Mouse (Mus musculus): ENCODE results near the gene Icosl. TPM values are rescaled to one million over a fixed set of nuclear protein-coding genes. Genes with fewer than 3 reads are reported as not detected.
"Not testable (repeated sequence)": the region's sequence is repeated elsewhere in the genome, so short reads cannot be mapped to it uniquely, and the experiment has no call there.

Gene Icosl
- polyA plus RNA-seq (2012), result 0.01 TPM in 1 of 2 replicates, not detected in the other

- Histone ChIP-seq H3K4me3 (replicated peaks) (peak within 1 kb of the TSS; percentile 58), H3K9me3 (ENCODE audit: control insufficient read depth, low read length) (no peaks in the 10 kb centered on the region), H3K4me1 (ENCODE audit: control insufficient read depth) (no peaks in the 10 kb centered on the region), H3K27me3 (ENCODE audit: control insufficient read depth) (peaks cover 45% of the 10 kb centered on the region), H3K36me3 (ENCODE audit: control insufficient read depth) (no peaks in the 10 kb centered on the region; the same call in 1 of the 2 replicates)
- TF ChIP-seq GATA1 (IDR thresholded peaks at IDR 0.05; ENCODE audit: low read length) (no peak), TAL1 (IDR thresholded peaks at IDR 0.05; ENCODE audit: low read length) (no peak)
These were observed at the start of gene Icosl for GRCm38 (mm10) chr10:78069101-78070011. TSS of gene Icosl (plus strand) at chr10:78069302.

GRCm38 (mm10) chr10:78019984-78020383, 49.1 kb upstream of the Icosl start:
- H3K36me3 ChIP-seq (ENCODE audit: control insufficient read depth); H3K4me3 ChIP-seq (replicated peaks); H3K9me3 ChIP-seq (ENCODE audit: control insufficient read depth, low read length): not testable (repeated sequence)
- H3K27me3 ChIP-seq (ENCODE audit: control insufficient read depth), result peaks cover 15% of the 10 kb centered on the region
- H3K4me1 ChIP-seq (ENCODE audit: control insufficient read depth), result peaks cover 16% of the 10 kb centered on the region

DNA sequence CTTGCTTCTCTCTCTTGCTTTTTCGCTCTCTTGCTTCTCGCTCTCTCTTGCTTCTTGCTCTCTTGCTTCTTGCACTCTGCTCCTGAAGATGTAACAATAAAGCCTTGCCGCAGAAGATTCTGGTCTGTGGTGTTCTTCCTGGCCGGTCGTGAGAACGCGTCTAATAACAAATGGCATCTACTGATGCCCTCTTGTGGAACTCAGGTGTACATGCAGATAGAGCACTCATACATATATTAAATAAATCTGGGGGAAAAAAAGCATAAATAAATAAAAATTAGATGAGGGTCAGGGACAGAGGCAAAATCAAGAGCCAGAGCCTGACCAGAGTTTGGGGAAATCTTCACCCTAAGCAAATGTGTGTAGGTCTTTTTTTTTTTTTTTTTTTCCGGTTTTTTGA, 43.6 kb upstream of the Icosl start:
- H3K36me3 ChIP-seq (ENCODE audit: control insufficient read depth); H3K4me1 ChIP-seq (ENCODE audit: control insufficient read depth); H3K27me3 ChIP-seq (ENCODE audit: control insufficient read depth); H3K4me3 ChIP-seq (replicated peaks); H3K9me3 ChIP-seq (ENCODE audit: control insufficient read depth, low read length): not testable (repeated sequence)

DNA sequence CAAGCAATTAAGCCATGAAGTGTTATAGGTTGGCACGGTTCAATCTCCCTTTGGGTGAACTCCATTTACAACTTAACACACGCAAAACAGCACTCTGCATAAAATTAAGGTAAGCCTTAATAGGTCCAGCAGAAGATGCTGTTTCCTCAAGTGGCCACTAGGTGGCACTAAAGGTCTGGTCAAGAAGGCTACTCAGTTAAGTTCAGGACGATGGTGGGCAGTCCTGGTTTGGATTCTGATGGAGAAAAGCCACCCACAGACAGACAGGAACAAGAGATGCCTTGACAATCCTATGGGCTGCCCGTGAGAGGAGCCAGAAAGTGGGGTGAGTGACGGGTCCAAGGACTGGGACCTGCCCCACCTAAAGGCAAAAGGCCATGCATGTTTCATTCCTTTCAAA, 41.0 kb upstream of the Icosl start:
- H3K36me3 ChIP-seq (ENCODE audit: control insufficient read depth), result no peaks in the 10 kb centered on the region
- no peaks in the 10 kb centered on the region for H3K4me1 ChIP-seq (ENCODE audit: control insufficient read depth)
- no peaks in the 10 kb centered on the region for H3K9me3 ChIP-seq (ENCODE audit: control insufficient read depth, low read length)
- H3K4me3 ChIP-seq (replicated peaks), result no peak overlapping the region
- TF ChIP-seq GATA1 (IDR thresholded peaks at IDR 0.05; ENCODE audit: low read length) (no peak), TAL1 (IDR thresholded peaks at IDR 0.05; ENCODE audit: low read length) (no peak)
- H3K27me3 ChIP-seq (ENCODE audit: control insufficient read depth), result peaks cover 5% of the 10 kb centered on the region; the same call in 1 of the 2 replicates

DNA sequence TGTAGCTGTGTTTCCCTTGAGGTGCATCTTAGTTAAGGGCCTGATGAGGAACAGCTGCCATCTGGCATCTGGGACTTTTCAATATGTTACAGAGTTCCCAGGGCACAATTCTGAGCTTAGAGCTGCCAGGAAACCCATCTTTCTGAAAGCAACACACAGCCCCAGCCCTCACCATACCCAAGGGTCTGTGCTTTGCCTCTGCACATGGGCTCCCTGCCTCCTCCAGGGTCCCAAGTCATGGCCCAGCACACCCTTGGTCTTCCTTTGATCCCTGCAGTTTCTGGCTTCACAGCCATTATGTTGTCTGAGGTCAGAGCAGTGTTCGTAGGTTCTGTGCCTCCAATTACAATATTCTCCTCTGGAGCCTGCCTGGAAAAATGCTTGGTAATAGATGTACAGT, 40.0 kb upstream of the Icosl start:
- Histone ChIP-seq H3K9me3 (ENCODE audit: control insufficient read depth, low read length) (no peaks in the 10 kb centered on the region), H3K4me1 (ENCODE audit: control insufficient read depth) (no peaks in the 10 kb centered on the region), H3K4me3 (replicated peaks) (no peak overlapping the region), H3K36me3 (ENCODE audit: control insufficient read depth) (no peaks in the 10 kb centered on the region), H3K27me3 (ENCODE audit: control insufficient read depth) (peaks cover 5% of the 10 kb centered on the region; the same call in 1 of the 2 replicates)
- TF ChIP-seq GATA1 (IDR thresholded peaks at IDR 0.05; ENCODE audit: low read length) (no peak), TAL1 (IDR thresholded peaks at IDR 0.05; ENCODE audit: low read length) (no peak)

DNA sequence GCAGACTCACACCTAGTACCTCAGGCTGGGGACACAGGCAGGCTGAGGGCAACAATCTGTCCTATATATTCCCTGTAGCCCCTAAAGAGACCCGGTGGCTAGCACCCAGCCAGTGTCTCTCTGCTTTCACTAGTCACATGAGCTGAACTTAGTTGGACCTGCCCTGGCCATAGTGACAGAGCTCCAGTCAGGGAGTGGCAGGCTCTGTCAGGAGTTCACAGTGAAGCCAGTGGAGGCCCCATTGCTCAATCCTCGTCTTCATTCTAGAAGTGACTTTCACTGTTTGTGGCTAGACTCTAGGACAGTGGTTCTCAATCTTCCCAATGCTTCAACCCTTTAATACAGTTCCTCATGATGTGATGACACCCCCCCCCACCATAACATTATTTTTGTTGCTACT, 37.1 kb upstream of the Icosl start:
- no peaks in the 10 kb centered on the region for H3K36me3 ChIP-seq (ENCODE audit: control insufficient read depth)
- TF ChIP-seq TAL1 (IDR thresholded peaks at IDR 0.05; ENCODE audit: low read length) (no peak), GATA1 (IDR thresholded peaks at IDR 0.05; ENCODE audit: low read length) (no peak)
- H3K27me3 ChIP-seq (ENCODE audit: control insufficient read depth), result no peaks in the 10 kb centered on the region
- H3K4me1 ChIP-seq (ENCODE audit: control insufficient read depth), result no peaks in the 10 kb centered on the region
- H3K4me3 ChIP-seq (replicated peaks), result no peak overlapping the region
- no peaks in the 10 kb centered on the region for H3K9me3 ChIP-seq (ENCODE audit: control insufficient read depth, low read length)

DNA sequence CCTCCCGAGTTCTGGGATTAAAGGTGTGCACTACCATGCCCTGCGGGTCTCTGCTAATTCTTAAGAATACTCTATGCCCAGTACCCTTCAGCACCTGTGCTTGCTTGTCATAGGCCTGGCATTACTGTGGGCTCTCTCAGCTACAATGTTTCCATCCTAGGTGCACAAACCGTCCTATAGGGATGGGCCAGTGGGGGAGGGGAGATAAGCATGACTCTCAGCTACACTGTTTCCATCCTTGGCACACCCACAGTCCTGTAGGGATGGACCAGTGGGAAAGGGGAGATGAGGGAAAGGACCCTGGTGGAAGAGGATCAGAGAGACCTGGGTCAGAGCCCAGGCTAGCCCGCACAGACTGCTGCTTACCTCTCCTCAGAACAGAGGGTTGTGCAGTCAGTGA, 32.0 kb upstream of the Icosl start:
- TF ChIP-seq GATA1 (IDR thresholded peaks at IDR 0.05; ENCODE audit: low read length) (no peak), TAL1 (IDR thresholded peaks at IDR 0.05; ENCODE audit: low read length) (no peak)
- Histone ChIP-seq H3K36me3 (ENCODE audit: control insufficient read depth) (no peaks in the 10 kb centered on the region), H3K4me3 (replicated peaks) (no peak overlapping the region), H3K4me1 (ENCODE audit: control insufficient read depth) (no peaks in the 10 kb centered on the region), H3K27me3 (ENCODE audit: control insufficient read depth) (no peaks in the 10 kb centered on the region), H3K9me3 (ENCODE audit: control insufficient read depth, low read length) (no peaks in the 10 kb centered on the region)

DNA sequence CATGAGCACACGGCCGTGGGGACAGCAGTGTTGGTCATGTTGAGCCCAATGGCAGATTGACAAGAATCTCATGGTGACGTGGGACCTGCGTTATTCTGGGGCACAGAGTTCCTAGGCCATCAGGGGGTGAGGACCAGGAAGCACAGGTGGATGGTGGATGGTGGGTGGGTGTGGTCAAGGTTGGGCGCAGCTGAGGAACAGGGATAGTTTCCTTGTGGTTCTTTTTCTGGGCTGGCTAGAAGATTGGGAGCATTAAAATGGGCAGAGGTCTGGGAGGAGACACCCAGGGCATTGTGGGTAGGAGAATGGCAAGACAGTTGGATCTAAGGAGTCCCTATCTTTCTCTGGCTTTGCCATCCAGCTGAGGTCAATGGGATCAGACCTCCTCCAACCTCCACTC, 27.5 kb upstream of the Icosl start, which contains the start of gene Dnmt3l:
Gene Dnmt3l, plus strand, starts transcription at position 301 of the 400 bp plus-strand sequence.
- TF ChIP-seq TAL1 (IDR thresholded peaks at IDR 0.05; ENCODE audit: low read length), result no peak
- TF ChIP-seq GATA1 (IDR thresholded peaks at IDR 0.05; ENCODE audit: low read length), result no peak
- Histone ChIP-seq H3K4me1 (ENCODE audit: control insufficient read depth) (peaks cover 2% of the 10 kb centered on the region), H3K27me3 (ENCODE audit: control insufficient read depth) (peaks cover 13% of the 10 kb centered on the region), H3K9me3 (ENCODE audit: control insufficient read depth, low read length) (no peaks in the 10 kb centered on the region), H3K36me3 (ENCODE audit: control insufficient read depth) (no peaks in the 10 kb centered on the region), H3K4me3 (replicated peaks) (no peak within 1 kb of the TSS)

DNA sequence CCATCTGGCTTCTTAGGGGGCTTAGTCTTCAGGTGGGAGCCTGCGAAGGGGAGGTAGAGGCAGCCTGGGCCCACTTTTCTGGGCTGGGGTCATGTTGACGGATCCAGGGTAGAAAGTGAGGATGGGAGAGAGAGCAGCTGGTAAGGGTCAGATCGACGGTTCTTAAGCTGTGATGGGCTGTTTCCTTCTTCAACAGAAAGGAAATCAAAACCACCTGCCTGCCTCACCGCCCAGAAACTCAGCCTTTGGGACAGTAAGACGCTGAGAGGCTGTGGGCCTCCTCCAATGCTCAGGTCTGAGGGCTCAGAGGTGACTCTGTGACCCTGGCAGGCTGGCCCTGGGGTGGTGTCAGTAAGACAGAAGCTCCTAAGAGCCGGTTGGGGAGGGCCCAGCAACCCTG, 27.0 kb upstream of the Icosl start:
- H3K9me3 ChIP-seq (ENCODE audit: control insufficient read depth, low read length), result no peaks in the 10 kb centered on the region
- H3K4me1 ChIP-seq (ENCODE audit: control insufficient read depth), result peaks cover 2% of the 10 kb centered on the region
- H3K36me3 ChIP-seq (ENCODE audit: control insufficient read depth), result no peaks in the 10 kb centered on the region
- TF ChIP-seq TAL1 (IDR thresholded peaks at IDR 0.05; ENCODE audit: low read length), result no peak
- no peak for TF ChIP-seq GATA1 (IDR thresholded peaks at IDR 0.05; ENCODE audit: low read length)
- H3K27me3 ChIP-seq (ENCODE audit: control insufficient read depth), result peaks cover 13% of the 10 kb centered on the region
- H3K4me3 ChIP-seq (replicated peaks), result no peak overlapping the region

Data from erythroblast, embryonic 14.5 days (primary cell).